Mouse (Mus musculus) stomach, embryonic 16.5 days (tissue): ENCODE measurements around the gene Mrnip. TPM values are rescaled to one million over a fixed set of nuclear protein-coding genes. Genes with fewer than 3 reads are reported as not detected.
A peak's percentile ranks its signal among the peaks of the same experiment; 100 is the strongest.

Experiments used
- ATAC-seq: fragments of 200-750 bp; cut with Nextera tagmentation; 2 replicates; pipeline ENCODE4 v1.8.0; 2017; ENCODE audit warnings: moderate number of reproducible peaks, moderate TSS enrichment; ENCODE audit not compliant: insufficient read depth, low FRiP score
- H3K27ac ChIP-seq: fragments of 300-500 bp; sonication (generic); 2 replicates; pipeline ENCODE4 v1.5.1; 2014; ENCODE audit warnings: low read length
- H3K27me3 ChIP-seq: fragments of 300-500 bp; sonication (generic); 2 replicates; pipeline ENCODE4 v1.6.1; 2014; ENCODE audit warnings: low read length, control low read depth, mixed read lengths; ENCODE audit not compliant: control insufficient read depth, insufficient read depth
- H3K36me3 ChIP-seq: fragments of 300-500 bp; sonication (generic); 2 replicates; pipeline ENCODE4 v1.6.1; 2014; ENCODE audit warnings: low read length; ENCODE audit not compliant: control insufficient read depth, insufficient read depth
- H3K4me1 ChIP-seq: fragments of 300-500 bp; sonication (generic); 2 replicates; pipeline ENCODE4 v1.6.1; 2014; ENCODE audit warnings: low read length, control low read depth, mixed read lengths; ENCODE audit not compliant: control insufficient read depth, insufficient read depth
- H3K4me2 ChIP-seq: fragments of 300-500 bp; sonication (generic); 2 replicates; pipeline ENCODE4 v1.6.1; 2014; ENCODE audit warnings: low read depth, low read length, mixed read lengths
- H3K4me3 ChIP-seq: fragments of 300-500 bp; sonication (generic); replicated peaks from 2 replicates; pipeline ENCODE4 v1.5.1; 2014; ENCODE audit warnings: mild to moderate bottlenecking, low read length
- H3K9ac ChIP-seq: fragments of 300-500 bp; sonication (generic); 2 replicates; pipeline ENCODE4 v1.6.1; 2014; ENCODE audit warnings: low read length
- H3K9me3 ChIP-seq: fragments of 300-500 bp; sonication (generic); replicated peaks from 2 replicates; pipeline ENCODE4 v1.6.1; 2016; ENCODE audit warnings: low read length, control low read depth; ENCODE audit not compliant: control insufficient read depth
- WGBS: fragments of 180-500 bp; shearing (Covaris S2); extraction: QIAGEN DNeasy Blood & Tissue Kit; methylation state at CpG from one replicate; pipeline ENCODE4 v1.1.7; 2014; 5-methylcytosine and 5-hydroxymethylcytosine counted together
- polyA plus RNA-seq: library from polyadenylated mRNA; unstranded; fragments of >200 nt; fragmentation: Nextera tagmentation; extraction: Ambion mirVana; gene quantifications from 2 replicates; pipeline ENCODE4 v1.2.1, GENCODE M21; 2015

The Mrnip gene
- polyA plus RNA-seq, 1 experiment from 2014 or later, result 12.5 TPM

GRCm38 (mm10) chr11:50194793-50195192 lies 20.5 kb downstream of the Mrnip start:
- no peak overlapping the region for H3K4me3 ChIP-seq
- peaks cover 5% of the 10 kb centered on the region for H3K36me3 ChIP-seq
- no peaks in the 10 kb centered on the region for H3K9me3 ChIP-seq
- peak; percentile 51; the same call in 1 of the 2 replicates for ATAC-seq
- 58% methylated on average over 4 of the region's 4 CpGs for WGBS
- H3K9ac ChIP-seq, result no peak overlapping the region
- H3K27ac ChIP-seq, result no peak overlapping the region
- peaks cover 5% of the 10 kb centered on the region; the same call in 1 of the 2 replicates for H3K4me1 ChIP-seq
- no peaks in the 10 kb centered on the region for H3K27me3 ChIP-seq
- no peak overlapping the region for H3K4me2 ChIP-seq

DNA sequence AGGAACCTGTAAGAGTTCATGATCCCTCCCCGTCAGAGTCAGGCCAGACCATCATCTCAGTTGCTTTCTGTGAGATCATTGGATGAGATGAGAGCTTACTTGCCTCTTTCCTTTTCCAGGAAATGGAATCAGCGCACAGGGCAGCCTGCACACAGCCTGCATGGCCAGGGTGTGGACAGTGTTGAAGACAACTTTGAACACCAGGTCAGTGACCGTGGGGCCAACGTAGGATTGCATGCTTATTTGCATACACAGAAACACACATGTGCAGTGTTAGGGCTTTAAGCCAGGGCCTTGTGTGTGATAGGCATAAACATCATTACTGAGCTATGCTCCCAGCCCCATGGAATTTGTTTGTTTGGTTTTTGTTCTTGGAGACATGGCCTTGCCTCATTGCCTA lies 23.3 kb downstream of the Mrnip start:
- no peak overlapping the region for H3K27ac ChIP-seq
- H3K4me3 ChIP-seq, result no peak overlapping the region
- H3K9ac ChIP-seq, result no peak overlapping the region
- no peaks in the 10 kb centered on the region for H3K27me3 ChIP-seq
- no peak overlapping the region for H3K4me2 ChIP-seq
- peaks cover 5% of the 10 kb centered on the region; the same call in 1 of the 2 replicates for H3K4me1 ChIP-seq
- no peak for ATAC-seq
- H3K36me3 ChIP-seq, result peaks cover 26% of the 10 kb centered on the region
- H3K9me3 ChIP-seq, result no peaks in the 10 kb centered on the region
- 83% methylated on average over 4 of the region's 4 CpGs for WGBS

- Histone ChIP-seq H3K4me2 (no peak overlapping the region), H3K36me3 (peaks cover 26% of the 10 kb centered on the region), H3K9me3 (no peaks in the 10 kb centered on the region), H3K4me1 (peaks cover 5% of the 10 kb centered on the region; the same call in 1 of the 2 replicates), H3K9ac (no peak overlapping the region), H3K4me3 (no peak overlapping the region), H3K27me3 (no peaks in the 10 kb centered on the region), H3K27ac (no peak overlapping the region)
- 89% methylated on average over 4 of the region's 5 CpGs for WGBS
- ATAC-seq, result no peak
These were observed 24.1 kb downstream of the Mrnip start for GRCm38 (mm10) chr11:50198219-50198846.

DNA sequence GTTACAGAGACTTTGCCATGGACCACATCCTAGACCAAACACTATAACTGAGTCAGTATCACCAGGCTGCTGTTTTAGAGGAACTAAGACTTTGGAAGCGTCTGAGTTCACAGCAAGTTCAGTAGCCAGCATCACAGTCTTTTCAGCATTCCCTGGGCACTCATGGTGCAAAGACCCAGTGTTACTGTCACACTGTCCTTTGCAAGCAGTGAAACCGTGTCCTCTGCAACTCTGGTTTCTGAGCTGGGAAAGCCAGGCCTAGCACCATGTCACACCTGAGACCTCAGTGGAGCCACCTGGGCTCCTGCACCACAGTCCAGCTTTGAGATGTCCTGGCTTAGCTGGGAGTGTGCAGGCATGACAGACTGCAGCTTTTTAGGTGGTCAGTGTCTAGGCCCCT lies 24.7 kb downstream of the Mrnip start:
- no peak overlapping the region for H3K4me2 ChIP-seq
- peaks cover 5% of the 10 kb centered on the region; the same call in 1 of the 2 replicates for H3K4me1 ChIP-seq
- no peaks in the 10 kb centered on the region for H3K27me3 ChIP-seq
- no peak overlapping the region for H3K27ac ChIP-seq
- H3K9ac ChIP-seq, result no peak overlapping the region
- H3K9me3 ChIP-seq, result no peaks in the 10 kb centered on the region
- no peak for ATAC-seq
- WGBS, result 88% methylated on average over 2 of the region's 2 CpGs
- H3K4me3 ChIP-seq, result no peak overlapping the region
- peaks cover 26% of the 10 kb centered on the region for H3K36me3 ChIP-seq

DNA sequence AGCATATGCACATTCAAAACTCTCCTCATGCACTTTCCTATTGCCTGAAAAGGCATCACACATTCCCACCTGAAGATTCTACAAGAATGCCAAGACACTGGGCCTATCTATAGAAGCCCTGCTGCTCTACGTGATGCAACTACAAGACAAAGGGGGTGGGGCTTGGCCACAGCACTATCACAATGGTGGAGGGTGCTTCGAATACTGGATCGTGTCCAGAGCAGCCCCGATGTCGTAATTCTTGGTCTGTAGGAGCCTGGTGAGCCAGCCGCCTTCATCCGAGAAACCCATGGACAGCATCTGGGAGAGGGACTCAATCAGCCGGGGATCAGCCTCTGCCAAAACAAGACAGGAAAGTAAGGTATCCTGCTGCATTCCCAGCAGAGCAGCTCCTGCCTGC lies 26.4 kb downstream of the Mrnip start:
- Histone ChIP-seq H3K4me2 (no peak overlapping the region), H3K9me3 (no peaks in the 10 kb centered on the region), H3K9ac (no peak overlapping the region), H3K27me3 (no peaks in the 10 kb centered on the region), H3K27ac (no peak overlapping the region), H3K4me1 (no peaks in the 10 kb centered on the region), H3K4me3 (no peak overlapping the region), H3K36me3 (peaks cover 39% of the 10 kb centered on the region)
- 81% methylated on average over 8 of the region's 8 CpGs for WGBS
- ATAC-seq, result no peak

DNA sequence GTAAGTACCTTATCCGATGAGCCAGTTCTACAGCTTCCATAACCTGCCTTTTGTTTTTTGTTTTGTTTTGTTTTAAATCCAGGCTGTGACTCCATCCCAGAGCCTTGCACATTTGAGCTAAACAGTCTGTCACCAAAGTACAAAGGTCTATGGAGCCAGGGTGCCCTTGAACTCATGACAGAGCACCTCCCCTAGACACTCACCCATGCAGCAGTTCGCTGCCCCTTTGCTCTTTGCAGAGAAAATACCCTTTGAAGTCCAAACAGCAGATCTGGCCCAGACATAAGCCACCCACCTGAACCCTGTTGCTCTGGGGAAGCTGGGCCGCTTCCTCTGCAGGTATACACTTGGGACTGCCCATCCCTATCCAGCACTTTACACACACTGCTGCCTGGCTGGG lies 27.3 kb downstream of the Mrnip start:
- ATAC-seq, result no peak
- Histone ChIP-seq H3K27me3 (no peaks in the 10 kb centered on the region), H3K36me3 (peaks cover 48% of the 10 kb centered on the region), H3K4me3 (no peak overlapping the region), H3K27ac (no peak overlapping the region), H3K4me2 (no peak overlapping the region), H3K9me3 (no peaks in the 10 kb centered on the region), H3K4me1 (no peaks in the 10 kb centered on the region), H3K9ac (no peak overlapping the region)
- 89% methylated on average over 3 of the region's 3 CpGs for WGBS

GRCm38 (mm10) chr11:50203302-50203827 lies 29.1 kb downstream of the Mrnip start:
- Histone ChIP-seq H3K4me1 (no peaks in the 10 kb centered on the region), H3K4me3 (no peak overlapping the region), H3K9me3 (no peaks in the 10 kb centered on the region), H3K36me3 (peaks cover 48% of the 10 kb centered on the region), H3K27me3 (no peaks in the 10 kb centered on the region), H3K9ac (no peak overlapping the region), H3K4me2 (no peak overlapping the region), H3K27ac (no peak overlapping the region)
- ATAC-seq, result no peak
- 89% methylated on average over 9 of the region's 9 CpGs for WGBS

- Histone ChIP-seq H3K9ac (no peak overlapping the region), H3K27ac (no peak overlapping the region), H3K4me1 (peaks cover 5% of the 10 kb centered on the region), H3K9me3 (no peaks in the 10 kb centered on the region), H3K4me2 (no peak overlapping the region), H3K36me3 (peaks cover 39% of the 10 kb centered on the region), H3K4me3 (no peak overlapping the region), H3K27me3 (no peaks in the 10 kb centered on the region)
- ATAC-seq, result no peak
- 89% methylated on average over 3 of the region's 3 CpGs for WGBS
These were observed 31.2 kb downstream of the Mrnip start for GRCm38 (mm10) chr11:50205434-50205833.

DNA sequence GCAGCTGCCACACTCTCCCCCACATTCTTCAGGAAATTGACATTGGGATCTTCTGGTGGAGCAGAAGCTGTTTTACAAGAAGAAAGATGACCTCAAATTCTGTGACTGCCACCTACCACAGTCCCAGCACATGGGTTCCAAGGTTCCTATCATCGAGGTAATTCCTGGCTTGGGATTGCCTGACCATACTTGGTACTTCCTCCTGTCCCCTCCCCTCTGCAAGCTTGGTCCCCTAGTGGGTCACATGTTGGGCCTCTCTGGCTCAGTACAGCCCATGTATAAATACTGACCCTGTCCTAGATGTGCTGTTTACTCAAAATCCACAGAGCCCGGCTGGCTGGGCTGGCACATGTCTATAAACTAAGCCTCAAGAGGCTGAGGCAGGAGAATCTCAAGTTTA lies 31.8 kb downstream of the Mrnip start:
- Histone ChIP-seq H3K27ac (no peak overlapping the region), H3K27me3 (no peaks in the 10 kb centered on the region), H3K9me3 (no peaks in the 10 kb centered on the region), H3K4me1 (peaks cover 7% of the 10 kb centered on the region), H3K4me2 (no peak overlapping the region), H3K36me3 (peaks cover 33% of the 10 kb centered on the region), H3K9ac (no peak overlapping the region), H3K4me3 (no peak overlapping the region)
- WGBS, result 73% methylated on average over 2 of the region's 2 CpGs
- ATAC-seq, result no peak
